Mouse (Mus musculus): ENCODE measurements at regions not wholly inside any gene's neighbourhood (a gene's known extent, or its start where the extent isn't known, plus 50 kb on each side); places are given as distances from the start of the nearest gene placed in this dataset.

- no peaks in the 10 kb centered on the region for H3K36me3 ChIP-seq (ENCODE audit: control insufficient read depth, insufficient read depth, low read length)
- H3K4me3 ChIP-seq (ENCODE audit: low read length): no peak overlapping the region
- H3K4me2 ChIP-seq (ENCODE audit: low read length): no peak overlapping the region
- ATAC-seq: no peak
- 42% methylated on average over 7 of the region's 7 CpGs for WGBS
- no peaks in the 10 kb centered on the region for H3K9me3 ChIP-seq (ENCODE audit: control insufficient read depth, low read length)
- no peak overlapping the region for H3K27ac ChIP-seq (ENCODE audit: low read depth, low read length)
- H3K9ac ChIP-seq (ENCODE audit: low read depth, low read length): no peak overlapping the region
- no peaks in the 10 kb centered on the region for H3K27me3 ChIP-seq (replicated peaks; ENCODE audit: control insufficient read depth, insufficient read depth, low read length)
- H3K4me1 ChIP-seq (ENCODE audit: control insufficient read depth, insufficient read depth, low read depth, low read length): no peaks in the 10 kb centered on the region
These were observed 397.7 kb upstream of the Robo2 start for GRCm38 (mm10) chr16:74809154-74809825.

DNA sequence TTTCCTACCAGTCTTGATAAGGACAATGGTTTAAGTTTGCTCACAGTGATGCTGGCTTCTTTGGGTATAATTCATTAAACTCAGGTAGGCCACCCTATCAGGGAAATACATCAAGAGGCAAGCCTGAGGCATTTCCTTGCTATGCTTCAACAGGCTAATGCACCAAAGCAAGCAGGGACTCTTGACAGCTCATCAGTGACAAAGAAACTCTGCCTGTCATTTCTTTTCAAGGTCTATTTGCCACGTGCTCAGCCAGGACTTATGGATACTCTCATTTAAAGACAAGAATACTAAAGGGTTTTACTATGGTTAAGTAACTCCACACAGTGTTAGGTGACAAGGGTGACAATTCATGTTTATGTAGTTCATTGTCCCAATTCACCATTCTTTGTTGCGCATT is 395.1 kb upstream of the Robo2 start:
- H3K9ac ChIP-seq (ENCODE audit: low read depth, low read length): no peak overlapping the region
- no peak overlapping the region for H3K27ac ChIP-seq (ENCODE audit: low read depth, low read length)
- H3K27me3 ChIP-seq (replicated peaks; ENCODE audit: control insufficient read depth, insufficient read depth, low read length): no peaks in the 10 kb centered on the region
- 0 out of 2 replicates have a peak, but pooled peaks have one; percentile 42 for ATAC-seq
- no peak overlapping the region for H3K4me2 ChIP-seq (ENCODE audit: low read length)
- no peaks in the 10 kb centered on the region for H3K4me1 ChIP-seq (ENCODE audit: control insufficient read depth, insufficient read depth, low read depth, low read length)
- H3K4me3 ChIP-seq (ENCODE audit: low read length): no peak overlapping the region
- 37% methylated on average over 2 of the region's 2 CpGs for WGBS
- no peaks in the 10 kb centered on the region for H3K36me3 ChIP-seq (ENCODE audit: control insufficient read depth, insufficient read depth, low read length)
- H3K9me3 ChIP-seq (ENCODE audit: control insufficient read depth, low read length): no peaks in the 10 kb centered on the region

GRCm38 (mm10) chr16:74801296-74801695 is 389.7 kb upstream of the Robo2 start:
- H3K27ac ChIP-seq (ENCODE audit: low read depth, low read length): no peak overlapping the region
- peak; percentile 64 for ATAC-seq
- 16% methylated on average over 7 of the region's 7 CpGs for WGBS
- H3K9me3 ChIP-seq (ENCODE audit: control insufficient read depth, low read length): no peaks in the 10 kb centered on the region
- no peak overlapping the region for H3K9ac ChIP-seq (ENCODE audit: low read depth, low read length)
- no peaks in the 10 kb centered on the region for H3K4me1 ChIP-seq (ENCODE audit: control insufficient read depth, insufficient read depth, low read depth, low read length)
- no peaks in the 10 kb centered on the region for H3K36me3 ChIP-seq (ENCODE audit: control insufficient read depth, insufficient read depth, low read length)
- H3K4me3 ChIP-seq (ENCODE audit: low read length): no peak overlapping the region
- H3K4me2 ChIP-seq (ENCODE audit: low read length): no peak overlapping the region
- no peaks in the 10 kb centered on the region for H3K27me3 ChIP-seq (replicated peaks; ENCODE audit: control insufficient read depth, insufficient read depth, low read length)

DNA sequence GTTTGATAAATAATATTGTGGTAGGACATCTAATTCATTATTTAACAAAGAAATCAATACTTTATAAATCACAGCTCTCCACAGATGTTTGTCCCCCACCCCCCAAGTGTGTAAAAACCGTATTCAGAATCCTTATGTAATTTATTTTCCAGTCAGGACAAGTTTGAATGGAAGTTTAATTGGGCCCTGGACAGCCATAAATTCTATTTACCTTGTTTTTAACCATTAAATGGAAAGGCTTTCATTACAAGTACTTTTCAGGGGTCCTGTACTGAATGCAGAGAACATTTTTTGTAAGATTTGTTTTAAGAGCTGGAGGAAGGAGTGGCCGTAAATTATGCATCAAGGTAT is 384.7 kb upstream of the Robo2 start:
- Histone ChIP-seq H3K27me3 (replicated peaks; ENCODE audit: control insufficient read depth, insufficient read depth, low read length) (no peaks in the 10 kb centered on the region), H3K4me1 (ENCODE audit: control insufficient read depth, insufficient read depth, low read depth, low read length) (no peaks in the 10 kb centered on the region), H3K9me3 (ENCODE audit: control insufficient read depth, low read length) (no peaks in the 10 kb centered on the region), H3K9ac (ENCODE audit: low read depth, low read length) (no peak overlapping the region), H3K4me3 (ENCODE audit: low read length) (no peak overlapping the region), H3K36me3 (ENCODE audit: control insufficient read depth, insufficient read depth, low read length) (no peaks in the 10 kb centered on the region), H3K27ac (ENCODE audit: low read depth, low read length) (no peak overlapping the region), H3K4me2 (ENCODE audit: low read length) (no peak overlapping the region)
- 58% methylated on average over 2 of the region's 2 CpGs for WGBS
- no peak for ATAC-seq

DNA sequence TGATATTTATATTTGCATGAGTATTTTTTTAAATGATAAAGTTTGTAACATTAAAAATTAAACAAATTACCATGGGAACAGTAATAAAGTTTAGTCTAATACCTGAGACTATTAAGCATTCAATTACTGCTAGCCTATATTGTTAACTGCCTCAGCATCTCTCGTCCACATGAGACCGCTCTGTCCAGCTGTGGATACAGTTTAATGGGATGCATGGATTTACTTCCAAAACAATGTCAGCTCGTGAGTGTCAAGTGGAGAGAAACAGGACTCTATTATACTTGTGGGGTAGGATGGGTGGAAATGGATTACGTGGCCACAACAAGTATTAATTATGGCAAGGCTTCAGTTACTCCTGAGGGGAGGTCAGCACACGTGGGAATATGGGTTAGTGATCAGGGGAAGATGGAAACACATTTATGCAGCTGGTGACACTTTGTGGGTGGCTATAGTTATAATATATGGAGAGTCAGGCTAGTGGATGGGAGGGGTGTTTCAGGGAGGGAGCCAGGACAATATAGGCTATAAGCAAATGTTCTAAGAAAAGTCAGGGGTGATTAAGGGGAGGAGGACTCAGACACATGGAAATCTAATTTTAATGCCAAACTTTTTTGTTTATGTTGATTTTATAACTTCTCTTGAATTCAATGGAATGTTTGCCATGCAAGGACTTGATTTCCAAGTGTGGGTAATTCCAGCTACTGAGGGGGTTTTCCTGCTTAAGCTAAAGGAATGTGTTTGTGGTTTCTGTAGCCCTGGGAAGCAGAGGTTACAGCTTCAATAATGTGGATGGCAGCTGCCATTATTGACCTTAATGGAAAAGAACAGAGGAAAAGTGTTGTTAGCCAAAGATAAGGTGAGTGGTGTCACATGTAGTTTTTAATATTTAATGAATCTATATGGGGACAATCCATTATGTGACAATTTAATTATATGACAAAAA is 384.0 kb upstream of the Robo2 start:
- Histone ChIP-seq H3K4me2 (ENCODE audit: low read length) (no peak overlapping the region), H3K36me3 (ENCODE audit: control insufficient read depth, insufficient read depth, low read length) (no peaks in the 10 kb centered on the region), H3K9ac (ENCODE audit: low read depth, low read length) (no peak overlapping the region), H3K27me3 (replicated peaks; ENCODE audit: control insufficient read depth, insufficient read depth, low read length) (no peaks in the 10 kb centered on the region), H3K9me3 (ENCODE audit: control insufficient read depth, low read length) (no peaks in the 10 kb centered on the region), H3K4me3 (ENCODE audit: low read length) (no peak overlapping the region), H3K4me1 (ENCODE audit: control insufficient read depth, insufficient read depth, low read depth, low read length) (no peaks in the 10 kb centered on the region), H3K27ac (ENCODE audit: low read depth, low read length) (no peak overlapping the region)
- WGBS: 43% methylated on average over 5 of the region's 5 CpGs
- ATAC-seq: no peak

- Histone ChIP-seq H3K9me3 (ENCODE audit: control insufficient read depth, low read length) (no peaks in the 10 kb centered on the region), H3K36me3 (ENCODE audit: control insufficient read depth, insufficient read depth, low read length) (no peaks in the 10 kb centered on the region), H3K27me3 (replicated peaks; ENCODE audit: control insufficient read depth, insufficient read depth, low read length) (no peaks in the 10 kb centered on the region), H3K4me2 (ENCODE audit: low read length) (no peak overlapping the region), H3K27ac (ENCODE audit: low read depth, low read length) (no peak overlapping the region), H3K9ac (ENCODE audit: low read depth, low read length) (no peak overlapping the region), H3K4me1 (ENCODE audit: control insufficient read depth, insufficient read depth, low read depth, low read length) (no peaks in the 10 kb centered on the region), H3K4me3 (ENCODE audit: low read length) (no peak overlapping the region)
- WGBS: 59% methylated on average over 9 of the region's 9 CpGs
- no peak for ATAC-seq
These were observed 373.9 kb upstream of the Robo2 start for GRCm38 (mm10) chr16:74785365-74786119.

DNA sequence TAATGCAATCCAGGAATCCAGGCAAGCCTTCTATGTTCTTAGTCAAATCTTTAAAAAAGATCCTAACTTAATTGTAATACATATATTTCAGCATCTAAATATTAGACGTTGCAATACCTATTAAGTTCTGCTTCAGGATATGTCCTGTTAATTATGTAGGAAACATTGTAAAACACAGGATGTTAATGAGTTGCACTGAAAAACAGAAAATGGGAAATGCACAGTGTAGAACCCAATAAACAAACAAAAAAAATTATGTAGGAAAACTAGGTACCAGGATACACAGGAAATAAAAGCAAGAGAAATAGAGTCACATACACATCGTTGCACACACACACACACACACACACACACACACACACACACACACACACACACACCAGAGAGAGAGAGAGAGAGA is 368.8 kb upstream of the Robo2 start:
- no peak overlapping the region for H3K9ac ChIP-seq (ENCODE audit: low read depth, low read length)
- H3K36me3 ChIP-seq (ENCODE audit: control insufficient read depth, insufficient read depth, low read length): no peaks in the 10 kb centered on the region
- H3K4me3 ChIP-seq (ENCODE audit: low read length): no peak overlapping the region
- H3K27ac ChIP-seq (ENCODE audit: low read depth, low read length): no peak overlapping the region
- H3K4me1 ChIP-seq (ENCODE audit: control insufficient read depth, insufficient read depth, low read depth, low read length): no peaks in the 10 kb centered on the region
- ATAC-seq: no peak
- no peak overlapping the region for H3K4me2 ChIP-seq (ENCODE audit: low read length)
- no peaks in the 10 kb centered on the region for H3K27me3 ChIP-seq (replicated peaks; ENCODE audit: control insufficient read depth, insufficient read depth, low read length)
- WGBS: 79% methylated on average over 2 of the region's 2 CpGs
- H3K9me3 ChIP-seq (ENCODE audit: control insufficient read depth, low read length): no peaks in the 10 kb centered on the region

GRCm38 (mm10) chr16:74768264-74768663 is 356.6 kb upstream of the Robo2 start:
- H3K4me3 ChIP-seq (ENCODE audit: low read length): no peak overlapping the region
- no peak for ATAC-seq
- no peaks in the 10 kb centered on the region for H3K36me3 ChIP-seq (ENCODE audit: control insufficient read depth, insufficient read depth, low read length)
- no peaks in the 10 kb centered on the region for H3K27me3 ChIP-seq (replicated peaks; ENCODE audit: control insufficient read depth, insufficient read depth, low read length)
- no peak overlapping the region for H3K9ac ChIP-seq (ENCODE audit: low read depth, low read length)
- no peak overlapping the region for H3K4me2 ChIP-seq (ENCODE audit: low read length)
- WGBS: 83% methylated on average over 4 of the region's 4 CpGs
- no peaks in the 10 kb centered on the region for H3K4me1 ChIP-seq (ENCODE audit: control insufficient read depth, insufficient read depth, low read depth, low read length)
- H3K9me3 ChIP-seq (ENCODE audit: control insufficient read depth, low read length): no peaks in the 10 kb centered on the region
- H3K27ac ChIP-seq (ENCODE audit: low read depth, low read length): no peak overlapping the region

Data from hindbrain, embryonic 16.5 days (tissue).